Mouse (Mus musculus) embryonic facial prominence, embryonic 14.5 days (tissue): ENCODE measurements at regions not wholly inside any gene's neighbourhood (a gene's known extent, or its start where the extent isn't known, plus 50 kb on each side); places are given as distances from the start of the nearest gene placed in this dataset.
A peak's percentile ranks its signal among the peaks of the same experiment; 100 is the strongest.

Source experiments
- ATAC-seq: fragments of 200-750 bp; cut with Nextera tagmentation; 2 replicates; pipeline ENCODE4 v1.8.0; 2017; ENCODE audit warnings: low read depth, moderate number of reproducible peaks, moderate TSS enrichment
- DNase-seq: peaks from one replicate; pipeline ENCODE4 v3.0.0-alpha.2; 2015; ENCODE audit warnings: low spot score
- H3K27ac ChIP-seq: fragments of 300-500 bp; sonication (generic); replicated peaks from 2 replicates; pipeline ENCODE4 v1.5.1; 2014; ENCODE audit warnings: low read depth, mild to moderate bottlenecking, low read length, moderate library complexity
- H3K27me3 ChIP-seq: fragments of 300-500 bp; sonication (generic); replicated peaks from 2 replicates; pipeline ENCODE4 v1.6.1; 2014; ENCODE audit warnings: low read length; ENCODE audit not compliant: control insufficient read depth, insufficient read depth
- H3K36me3 ChIP-seq: fragments of 300-500 bp; sonication (generic); 2 replicates; pipeline ENCODE4 v1.6.1; 2014; ENCODE audit warnings: low read length, mixed read lengths; ENCODE audit not compliant: control insufficient read depth, insufficient read depth
- H3K4me1 ChIP-seq: fragments of 300-500 bp; sonication (generic); 2 replicates; pipeline ENCODE4 v1.6.1; 2014; ENCODE audit warnings: antibody characterized with exemption, low read length; ENCODE audit not compliant: control insufficient read depth, insufficient read depth
- H3K4me2 ChIP-seq: fragments of 300-500 bp; sonication (generic); 2 replicates; pipeline ENCODE4 v1.6.1; 2014; ENCODE audit warnings: low read depth, mild to moderate bottlenecking, low read length, moderate library complexity, mixed read lengths
- H3K4me3 ChIP-seq: fragments of 300-500 bp; sonication (generic); 2 replicates; pipeline ENCODE4 v1.5.1; 2014; ENCODE audit warnings: low read depth, mild to moderate bottlenecking, low read length
- H3K9ac ChIP-seq: fragments of 300-500 bp; sonication (generic); 2 replicates; pipeline ENCODE4 v1.6.1; 2014; ENCODE audit warnings: low read depth, mild to moderate bottlenecking, low read length, moderate library complexity, mixed read lengths
- H3K9me3 ChIP-seq: fragments of 300-500 bp; sonication (generic); 2 replicates; pipeline ENCODE4 v1.6.1; 2016; ENCODE audit warnings: low read length; ENCODE audit not compliant: control insufficient read depth
- WGBS: fragments of 180-500 bp; shearing (Covaris S2); extraction: QIAGEN DNeasy Blood & Tissue Kit; methylation state at CpG from one replicate; pipeline ENCODE4 v1.1.7; 2014; 5-methylcytosine and 5-hydroxymethylcytosine counted together

GRCm38 (mm10) chr1:30517348-30517747 lies 356.4 kb downstream of the Phf3 start:
- ATAC-seq (no peak), DNase-seq (no peak)
- H3K9ac ChIP-seq: no peak overlapping the region
- H3K4me1 ChIP-seq: no peaks in the 10 kb centered on the region
- no peak overlapping the region for H3K4me3 ChIP-seq
- no peak overlapping the region for H3K27ac ChIP-seq
- no peaks in the 10 kb centered on the region for H3K9me3 ChIP-seq
- no peaks in the 10 kb centered on the region for H3K27me3 ChIP-seq
- WGBS: 78% methylated on average over 3 of the region's 3 CpGs
- no peak overlapping the region for H3K4me2 ChIP-seq
- no peaks in the 10 kb centered on the region for H3K36me3 ChIP-seq

- H3K27me3 ChIP-seq: no peaks in the 10 kb centered on the region
- no peak overlapping the region for H3K4me2 ChIP-seq
- WGBS: 84% methylated on average over 6 of the region's 6 CpGs
- H3K36me3 ChIP-seq: no peaks in the 10 kb centered on the region
- no peaks in the 10 kb centered on the region for H3K9me3 ChIP-seq
- no peak overlapping the region for H3K27ac ChIP-seq
- no peak for ATAC-seq
- DNase-seq: no peak
- H3K4me1 ChIP-seq: no peaks in the 10 kb centered on the region
- no peak overlapping the region for H3K4me3 ChIP-seq
- H3K9ac ChIP-seq: no peak overlapping the region
Measured at GRCm38 (mm10) chr1:30515846-30516245, 357.9 kb downstream of the Phf3 start.

- Histone ChIP-seq H3K9ac (no peak overlapping the region), H3K4me3 (no peak overlapping the region), H3K9me3 (no peaks in the 10 kb centered on the region), H3K36me3 (no peaks in the 10 kb centered on the region), H3K4me2 (no peak overlapping the region), H3K27me3 (no peaks in the 10 kb centered on the region), H3K4me1 (no peaks in the 10 kb centered on the region), H3K27ac (no peak overlapping the region)
- 26% methylated on average over 1 of the region's 1 CpGs for WGBS
- DNase-seq (peak; percentile 27), ATAC-seq (no peak)
Measured at GRCm38 (mm10) chr1:30503224-30503623, 370.5 kb downstream of the Phf3 start.

- ATAC-seq (no peak), DNase-seq (no peak)
- Histone ChIP-seq H3K27me3 (no peaks in the 10 kb centered on the region), H3K4me1 (no peaks in the 10 kb centered on the region), H3K4me3 (no peak overlapping the region), H3K4me2 (no peak overlapping the region), H3K27ac (no peak overlapping the region), H3K9me3 (no peaks in the 10 kb centered on the region), H3K9ac (no peak overlapping the region), H3K36me3 (no peaks in the 10 kb centered on the region)
- WGBS: 80% methylated on average over 4 of the region's 4 CpGs
Measured at GRCm38 (mm10) chr1:30460295-30460958, 413.3 kb downstream of the Phf3 start.

- H3K4me2 ChIP-seq: no peak overlapping the region
- H3K27me3 ChIP-seq: no peaks in the 10 kb centered on the region
- H3K4me3 ChIP-seq: no peak overlapping the region
- WGBS: 49% methylated on average over 1 of the region's 1 CpGs
- H3K9ac ChIP-seq: no peak overlapping the region
- no peak for ATAC-seq
- no peaks in the 10 kb centered on the region for H3K4me1 ChIP-seq
- no peak overlapping the region for H3K27ac ChIP-seq
- peak; percentile 2 for DNase-seq
- no peaks in the 10 kb centered on the region for H3K9me3 ChIP-seq
- no peaks in the 10 kb centered on the region for H3K36me3 ChIP-seq
Measured at GRCm38 (mm10) chr1:30437964-30438363, 435.8 kb downstream of the Phf3 start.

- H3K27me3 ChIP-seq: no peaks in the 10 kb centered on the region
- H3K9ac ChIP-seq: no peak overlapping the region
- H3K4me2 ChIP-seq: no peak overlapping the region
- H3K36me3 ChIP-seq: no peaks in the 10 kb centered on the region
- no peak overlapping the region for H3K27ac ChIP-seq
- no peak for DNase-seq
- H3K4me3 ChIP-seq: no peak overlapping the region
- no peaks in the 10 kb centered on the region for H3K9me3 ChIP-seq
- no peaks in the 10 kb centered on the region for H3K4me1 ChIP-seq
- ATAC-seq: no peak
Measured at GRCm38 (mm10) chr1:30416582-30416981, 457.1 kb downstream of the Phf3 start.

- no peaks in the 10 kb centered on the region for H3K27me3 ChIP-seq
- DNase-seq (no peak), ATAC-seq (no peak)
- H3K27ac ChIP-seq: no peak overlapping the region
- H3K4me3 ChIP-seq: no peak overlapping the region
- H3K9ac ChIP-seq: no peak overlapping the region
- no peaks in the 10 kb centered on the region for H3K9me3 ChIP-seq
- H3K4me1 ChIP-seq: no peaks in the 10 kb centered on the region
- 40% methylated on average over 2 of the region's 2 CpGs for WGBS
- no peaks in the 10 kb centered on the region for H3K36me3 ChIP-seq
- no peak overlapping the region for H3K4me2 ChIP-seq
Measured at GRCm38 (mm10) chr1:30414881-30415439, 458.8 kb downstream of the Phf3 start.
